ENCODE assay signal across 10 mouse cellular contexts in the genomic region with DNA sequence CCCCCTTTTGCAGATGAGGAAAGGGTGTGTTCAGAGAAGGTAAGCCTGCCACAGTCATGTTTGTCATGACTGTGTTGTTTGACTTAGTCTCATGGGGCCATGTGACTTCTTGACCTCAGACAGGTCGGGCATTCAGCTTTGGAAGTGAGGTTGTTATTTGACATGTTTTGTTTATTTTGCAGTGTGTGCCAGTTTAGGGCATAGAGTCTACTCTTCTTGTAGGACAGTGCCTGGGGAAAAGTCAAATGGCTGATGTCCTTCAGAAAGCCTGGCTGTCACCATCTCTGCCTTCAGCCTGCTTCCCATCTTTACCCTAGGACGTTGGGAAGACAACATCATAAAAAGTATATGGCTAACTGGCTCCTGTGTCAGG. TPM values are rescaled to one million over a fixed set of nuclear protein-coding genes. Genes with fewer than 3 reads are reported as not detected.
A peak's percentile ranks its signal among the peaks of the same experiment; 100 is the strongest.
DNase-seq lines count a peak whose midpoint lies in the region; ATAC-seq lines count a peak whose summit lies in the region.
"Had no signal": no experiment of that assay in that cellular context is flagged by ENCODE, and none has a peak within 500 bp of the region (broad histone marks: within the 10 kb centered on the region; RNA-seq: fewer than 3 reads in every experiment).

No protein-coding gene starts in this region.

- H3K4me1 ChIP-seq in kidney, embryonic 16.5 days (ENCODE audit: insufficient read depth, low read length): peaks cover 49% of the 10 kb centered on the region
- peaks cover 66% of the 10 kb centered on the region for H3K4me1 ChIP-seq in forebrain, embryonic 15.5 days
- peaks cover 26% of the 10 kb centered on the region for H3K4me1 ChIP-seq in limb, embryonic 12.5 days (replicated peaks)
- H3K4me1 ChIP-seq in neural tube, embryonic 13.5 days (replicated peaks): peaks cover 60% of the 10 kb centered on the region

- peaks cover 17% of the 10 kb centered on the region; the same call in 1 of the 2 replicates for H3K27me3 ChIP-seq in kidney, embryonic 16.5 days (ENCODE audit: insufficient read depth, low read length)
- no peaks in the 10 kb centered on the region for H3K27me3 ChIP-seq in forebrain, embryonic 15.5 days
- peaks cover 8% of the 10 kb centered on the region; the same call in 1 of the 2 replicates for H3K27me3 ChIP-seq in limb, embryonic 12.5 days
- H3K27me3 ChIP-seq in neural tube, embryonic 13.5 days: no peaks in the 10 kb centered on the region; the same call in 1 of the 2 replicates

- H3K9ac ChIP-seq in kidney, embryonic 16.5 days (replicated peaks; ENCODE audit: low read length): peak overlapping the region; percentile 79
- H3K9ac ChIP-seq in forebrain, embryonic 15.5 days (replicated peaks): peak overlapping the region; percentile 67; the same call in 1 of the 2 replicates
- H3K9ac ChIP-seq in limb, embryonic 12.5 days (replicated peaks): no peak overlapping the region
- peak overlapping the region; percentile 76 for H3K9ac ChIP-seq in neural tube, embryonic 13.5 days

- no peaks in the 10 kb centered on the region for H3K9me3 ChIP-seq in kidney, embryonic 16.5 days (ENCODE audit: low read length)
- H3K9me3 ChIP-seq in forebrain, embryonic 15.5 days: no peaks in the 10 kb centered on the region
- no peaks in the 10 kb centered on the region for H3K9me3 ChIP-seq in limb, embryonic 12.5 days
- no peaks in the 10 kb centered on the region for H3K9me3 ChIP-seq in neural tube, embryonic 13.5 days

- no peak for ATAC-seq in kidney, embryonic 16.5 days (ENCODE audit: low FRiP score, low TSS enrichment)
- ATAC-seq in forebrain, embryonic 15.5 days (replicated peaks): no peak
- no peak for ATAC-seq in limb, embryonic 12.5 days (ENCODE audit: insufficient number of reproducible peaks, insufficient read depth, low FRiP score, low TSS enrichment, low read depth)
- ATAC-seq in neural tube, embryonic 13.5 days (ENCODE audit: low read depth): no peak
- ATAC-seq in megakaryocyte-erythroid progenitor cell, adult 5-6 weeks (replicated peaks; ENCODE audit: low FRiP score, low TSS enrichment, poor library complexity, severe bottlenecking): no peak

- no peak for DNase-seq in kidney, postnatal 14 days
- no peak for DNase-seq in cerebellum, adult 9-10 months
- no peak for DNase-seq in right cerebral cortex, postnatal 4 days
- DNase-seq: adrenal gland, postnatal 10 days; thymus, postnatal 25 days had no signal

- H3K4me2 ChIP-seq in kidney, embryonic 16.5 days (replicated peaks; ENCODE audit: low read depth, low read length): peak overlapping the region; percentile 85
- H3K4me2 ChIP-seq in forebrain, embryonic 15.5 days (replicated peaks): peak overlapping the region; percentile 88
- H3K4me2 ChIP-seq in limb, embryonic 12.5 days: peak overlapping the region; percentile 97; the same call in 1 of the 2 replicates
- H3K4me2 ChIP-seq in neural tube, embryonic 13.5 days: peak overlapping the region; percentile 98

- no peaks in the 10 kb centered on the region; the same call in 1 of the 2 replicates for H3K36me3 ChIP-seq in kidney, embryonic 16.5 days (ENCODE audit: insufficient read depth, low read length)
- H3K36me3 ChIP-seq in forebrain, embryonic 15.5 days: no peaks in the 10 kb centered on the region
- no peaks in the 10 kb centered on the region for H3K36me3 ChIP-seq in limb, embryonic 12.5 days
- H3K36me3 ChIP-seq in neural tube, embryonic 13.5 days: no peaks in the 10 kb centered on the region

- no peak overlapping the region; the same call in 1 of the 2 replicates for H3K27ac ChIP-seq in kidney, embryonic 16.5 days (ENCODE audit: low read length)
- H3K27ac ChIP-seq in forebrain, embryonic 15.5 days (replicated peaks): peak overlapping the region; percentile 61; the same call in 1 of the 2 replicates
- H3K27ac ChIP-seq in limb, embryonic 12.5 days: no peak overlapping the region
- H3K27ac ChIP-seq in neural tube, embryonic 13.5 days (replicated peaks): no peak overlapping the region

- 13% methylated on average over 2 of the region's 2 CpGs for WGBS in kidney, embryonic 16.5 days
- 12% methylated on average over 2 of the region's 2 CpGs for WGBS in forebrain, embryonic 15.5 days
- WGBS in limb, embryonic 12.5 days: 18% methylated on average over 2 of the region's 2 CpGs
- WGBS in neural tube, embryonic 13.5 days: 7% methylated on average over 2 of the region's 2 CpGs

- H3K4me3 ChIP-seq in kidney, embryonic 16.5 days (ENCODE audit: low read length): peak overlapping the region; percentile 74
- peak overlapping the region; percentile 85 for H3K4me3 ChIP-seq in forebrain, embryonic 15.5 days
- H3K4me3 ChIP-seq in limb, embryonic 12.5 days (replicated peaks): no peak overlapping the region
- peak overlapping the region; percentile 72 for H3K4me3 ChIP-seq in neural tube, embryonic 13.5 days

RNA-seq across cellular contexts. Expression of a gene that starts 2.8 kb away (rescaled TPM):
- polyA plus RNA-seq in kidney, embryonic 16.5 days (2015; fragmentation: Nextera tagmentation; extraction: Ambion mirVana): 67.5 and 68.1 TPM in 2 replicates
- 50.1 and 52.6 TPM in 2 replicates for polyA plus RNA-seq in forebrain, embryonic 15.5 days (2015; fragmentation: Nextera tagmentation; extraction: Ambion mirVana)
- polyA plus RNA-seq in limb, embryonic 12.5 days (2016; fragmentation: Nextera tagmentation; extraction: Ambion mirVana): 10.5 and 14.2 TPM in 2 replicates
- polyA plus RNA-seq in neural tube, embryonic 13.5 days (2015; fragmentation: Nextera tagmentation; extraction: Ambion mirVana): 22.2 and 25.6 TPM in 2 replicates
- 1.7 and 2.7 TPM in 2 replicates for total RNA-seq in megakaryocyte-erythroid progenitor cell, adult 5-6 weeks (2014; fragmentation: Nextera tagmentation)
- 3.0 and 3.4 TPM in 2 replicates for total RNA-seq in megakaryocyte-erythroid progenitor cell, adult 5-6 weeks (2017)
